Mouse (Mus musculus) neural tube, embryonic 14.5 days (tissue): Measurements from ENCODE around the gene Tcf20. TPM values are rescaled to one million over a fixed set of nuclear protein-coding genes. Genes with fewer than 3 reads are reported as not detected.

Experiments
- ATAC-seq: fragments of 200-750 bp; cut with Nextera tagmentation; 2 replicates; pipeline ENCODE4 v1.8.0; 2017; ENCODE audit warnings: low read depth, mild to moderate bottlenecking, moderate TSS enrichment, moderate library complexity
- H3K27ac ChIP-seq: fragments of 300-500 bp; sonication (generic); 2 replicates; pipeline ENCODE4 v1.5.1; 2014; ENCODE audit warnings: low read depth, mild to moderate bottlenecking, control low read depth, low read length, moderate library complexity, mixed read lengths
- H3K27me3 ChIP-seq: fragments of 300-500 bp; sonication (generic); 2 replicates; pipeline ENCODE4 v1.6.1; 2014; ENCODE audit warnings: low read length; ENCODE audit not compliant: control insufficient read depth, insufficient read depth
- H3K36me3 ChIP-seq: fragments of 300-500 bp; sonication (generic); 2 replicates; pipeline ENCODE4 v1.6.1; 2014; ENCODE audit warnings: low read length, mixed read lengths; ENCODE audit not compliant: control insufficient read depth, insufficient read depth
- H3K4me1 ChIP-seq: fragments of 300-500 bp; sonication (generic); 2 replicates; pipeline ENCODE4 v1.6.1; 2014; ENCODE audit warnings: low read length; ENCODE audit not compliant: control insufficient read depth, insufficient read depth
- H3K4me2 ChIP-seq: fragments of 300-500 bp; sonication (generic); 2 replicates; pipeline ENCODE4 v1.6.1; 2014; ENCODE audit warnings: mild to moderate bottlenecking, low read depth, low read length, control low read depth
- H3K4me3 ChIP-seq: fragments of 300-500 bp; sonication (generic); 2 replicates; pipeline ENCODE4 v1.5.1; 2014; ENCODE audit warnings: low read depth, low read length, control low read depth, mixed read lengths
- H3K9ac ChIP-seq: fragments of 300-500 bp; sonication (generic); replicated peaks from 2 replicates; pipeline ENCODE4 v1.6.1; 2014; ENCODE audit warnings: low read depth, mild to moderate bottlenecking, control low read depth, low read length, mixed read lengths
- H3K9me3 ChIP-seq: fragments of 300-500 bp; sonication (generic); 2 replicates; pipeline ENCODE4 v1.6.1; 2016; ENCODE audit warnings: low read length; ENCODE audit not compliant: control insufficient read depth
- WGBS: fragments of 180-500 bp; shearing (Covaris S2); extraction: QIAGEN DNeasy Blood & Tissue Kit; methylation state at CpG from one replicate; pipeline ENCODE4 v1.1.7; 2014; 5-methylcytosine and 5-hydroxymethylcytosine counted together
- polyA plus RNA-seq: library from polyadenylated mRNA; unstranded; fragments of >200 nt; fragmentation: Nextera tagmentation; extraction: Ambion mirVana; gene quantifications from 2 replicates; pipeline ENCODE4 v1.2.1, GENCODE M21; 2014

Gene Tcf20
- 15.4 and 16.3 TPM in 2 replicates for polyA plus RNA-seq

DNA sequence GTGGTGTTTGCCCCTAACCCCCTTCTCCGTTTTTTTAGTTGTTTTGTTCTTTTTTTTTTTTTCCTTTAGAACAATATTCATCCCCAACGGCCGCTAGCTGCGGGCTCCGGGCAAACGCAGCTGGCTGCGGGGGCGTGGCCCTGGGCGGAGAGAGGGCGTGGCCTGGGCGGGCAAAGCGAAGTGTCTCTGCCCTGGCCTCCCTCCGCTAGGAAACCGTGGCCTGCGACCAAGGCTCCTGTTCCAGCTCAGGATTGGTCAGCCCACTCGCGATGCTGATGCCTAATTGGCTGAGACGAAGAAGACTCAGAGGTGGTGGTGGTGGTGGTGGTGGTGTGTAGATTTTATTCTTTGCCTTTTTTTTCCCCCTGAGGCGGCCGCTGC lies at the start of gene Tcf20:
Tcf20 (minus strand) TSS at position 141 of the 381 bp plus-strand sequence.
- peaks cover 2% of the 10 kb centered on the region; the same call in 1 of the 2 replicates for H3K27me3 ChIP-seq
- peak within 1 kb of the TSS; percentile 90 for H3K4me2 ChIP-seq
- no peaks in the 10 kb centered on the region for H3K9me3 ChIP-seq
- WGBS, result under 1% methylated on average over 20 of the region's 20 CpGs
- peak within 1 kb of the TSS; percentile 49; the same call in 1 of the 2 replicates for H3K27ac ChIP-seq
- peak within 1 kb of the TSS; percentile 29 for H3K4me3 ChIP-seq
- no peaks in the 10 kb centered on the region for H3K36me3 ChIP-seq
- H3K4me1 ChIP-seq, result peaks cover 61% of the 10 kb centered on the region
- peak; percentile 84 for ATAC-seq
- H3K9ac ChIP-seq, result peak within 1 kb of the TSS; percentile 34; the same call in 1 of the 2 replicates

DNA sequence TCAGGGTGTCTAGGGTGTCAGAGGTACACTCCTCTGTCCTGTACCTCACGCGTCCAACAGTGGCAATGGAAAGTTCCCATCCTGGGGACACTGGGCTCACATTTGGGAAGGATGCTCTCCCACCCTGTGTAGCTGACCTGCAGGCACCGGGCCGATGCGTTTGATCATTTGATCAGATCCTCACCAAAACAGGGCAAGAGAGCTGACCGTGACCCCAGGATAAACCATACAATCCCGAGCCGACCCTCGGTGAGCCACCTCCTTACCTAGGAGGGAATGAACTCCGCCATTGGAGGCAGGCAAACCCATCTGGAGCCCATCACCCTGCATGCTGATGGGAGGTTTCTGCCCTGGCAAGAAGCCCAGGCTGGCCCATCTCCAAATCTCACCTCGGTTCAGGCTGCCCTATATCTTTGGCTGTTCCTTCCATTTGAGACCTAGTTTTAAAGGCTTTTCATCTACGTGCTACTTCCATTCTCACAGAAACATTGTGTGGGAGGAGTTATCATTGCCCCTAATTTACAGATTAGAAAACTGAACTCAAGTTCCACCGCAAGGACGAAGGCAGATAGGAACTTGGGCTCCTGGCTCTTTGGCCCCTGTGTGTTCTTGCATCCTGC lies 49.3 kb upstream of the Tcf20 start:
- H3K27ac ChIP-seq, result no peak overlapping the region
- H3K27me3 ChIP-seq, result no peaks in the 10 kb centered on the region
- H3K9me3 ChIP-seq, result no peaks in the 10 kb centered on the region
- 67% methylated on average over 14 of the region's 14 CpGs for whole genome bisulfite sequencing
- H3K9ac ChIP-seq, result no peak overlapping the region
- H3K4me2 ChIP-seq, result no peak overlapping the region
- peaks cover 23% of the 10 kb centered on the region for H3K4me1 ChIP-seq
- H3K36me3 ChIP-seq, result no peaks in the 10 kb centered on the region
- H3K4me3 ChIP-seq, result no peak overlapping the region
- no peak for ATAC-seq

DNA sequence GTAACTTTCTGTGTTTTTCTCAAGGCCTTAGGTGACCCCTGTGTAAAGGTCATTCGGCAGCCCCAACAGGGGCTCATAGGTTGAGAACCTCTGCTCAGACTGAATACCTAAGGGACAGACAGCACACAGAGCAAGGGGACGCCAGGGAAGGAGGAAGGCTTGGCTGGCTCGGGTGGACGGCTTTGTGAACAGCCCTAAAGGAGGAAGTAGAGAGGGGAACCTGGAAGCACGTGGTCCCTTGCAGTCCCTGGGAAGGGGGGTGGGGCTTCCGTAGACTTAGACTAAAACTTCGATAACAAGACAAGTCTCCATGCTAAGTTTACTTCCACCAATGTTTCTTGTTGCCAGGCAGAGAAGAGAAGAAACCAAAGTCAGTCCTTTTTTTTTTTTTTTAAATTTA lies 48.4 kb upstream of the Tcf20 start:
- H3K27ac ChIP-seq, result no peak overlapping the region
- no peaks in the 10 kb centered on the region for H3K9me3 ChIP-seq
- no peak overlapping the region for H3K4me2 ChIP-seq
- H3K36me3 ChIP-seq, result no peaks in the 10 kb centered on the region
- 70% methylated on average over 7 of the region's 7 CpGs for WGBS
- H3K4me1 ChIP-seq, result peaks cover 23% of the 10 kb centered on the region
- no peak for ATAC-seq
- H3K9ac ChIP-seq, result no peak overlapping the region
- H3K27me3 ChIP-seq, result no peaks in the 10 kb centered on the region
- no peak overlapping the region for H3K4me3 ChIP-seq

DNA sequence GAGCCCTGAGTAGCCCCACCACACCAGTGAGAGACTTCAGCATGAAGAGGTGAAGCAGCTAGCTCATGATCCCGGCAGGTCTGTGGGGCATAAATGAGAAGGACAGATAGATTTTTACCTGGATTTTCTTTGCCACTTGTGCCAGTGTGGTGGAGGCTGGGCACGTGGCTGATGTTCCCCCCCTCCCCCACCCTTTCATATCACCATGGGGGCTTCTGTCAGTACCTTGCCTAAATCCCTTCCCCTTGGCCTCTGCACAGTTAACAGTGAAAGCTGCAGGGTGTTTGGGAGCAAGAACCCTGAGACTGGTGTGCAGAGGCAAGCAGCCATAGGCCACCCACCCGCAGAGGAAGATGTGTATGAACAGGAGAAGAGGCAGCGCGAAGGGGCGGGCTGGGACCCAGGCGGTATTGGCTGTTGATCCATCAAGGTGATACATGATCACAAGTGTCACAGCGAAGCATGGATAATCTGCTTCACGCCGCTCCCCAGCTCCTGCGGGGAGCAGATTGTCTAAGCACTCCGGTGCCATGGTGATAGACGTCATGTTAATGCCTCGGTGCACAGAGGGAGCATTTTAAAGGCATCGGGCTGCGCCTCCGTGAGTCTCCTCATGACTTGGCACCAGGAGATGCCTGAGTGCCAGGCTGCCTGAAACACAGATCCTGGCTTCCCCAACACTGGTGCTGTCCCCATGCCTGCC lies 46.8 kb upstream of the Tcf20 start:
- Histone ChIP-seq H3K9ac (peak overlapping the region; percentile 18), H3K9me3 (no peaks in the 10 kb centered on the region), H3K27me3 (no peaks in the 10 kb centered on the region), H3K4me2 (peak overlapping the region; percentile 31), H3K27ac (peak overlapping the region; percentile 45; the same call in 1 of the 2 replicates), H3K4me3 (no peak overlapping the region), H3K4me1 (peaks cover 23% of the 10 kb centered on the region), H3K36me3 (no peaks in the 10 kb centered on the region)
- WGBS, result under 1% methylated on average over 17 of the region's 17 CpGs
- ATAC-seq, result peak; percentile 68

DNA sequence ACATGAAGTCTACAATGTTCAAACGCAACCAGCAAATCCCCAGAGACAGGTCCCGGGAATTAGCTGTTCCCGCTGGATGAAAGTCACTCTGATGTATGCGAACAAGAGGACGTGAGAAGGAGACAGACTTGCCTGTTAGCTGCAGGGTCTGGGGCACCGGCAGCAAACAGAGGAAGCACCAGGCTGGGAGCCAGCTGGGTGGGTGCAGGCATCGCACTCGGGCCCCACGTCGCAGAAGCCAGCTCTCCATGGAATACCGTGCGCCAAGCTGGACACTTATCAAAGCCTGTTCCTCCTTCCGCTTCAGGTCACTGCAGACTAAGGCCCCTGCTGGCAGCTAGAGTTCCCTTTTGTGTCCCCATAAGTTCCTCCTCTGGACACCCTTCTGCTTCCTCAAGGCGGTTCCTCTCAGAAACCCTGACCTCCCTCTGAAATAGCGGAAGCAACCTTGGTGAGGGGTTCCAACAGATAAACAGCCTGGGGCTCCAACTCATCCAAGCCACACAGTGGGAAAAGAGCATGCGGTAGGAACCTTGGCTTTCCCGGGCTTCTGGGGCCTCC lies 45.4 kb upstream of the Tcf20 start, which contains the start of gene Nfam1:
Nfam1 (minus strand) TSS at position 326 of the 561 bp plus-strand sequence.
- H3K27ac ChIP-seq, result peak within 1 kb of the TSS; percentile 45; the same call in 1 of the 2 replicates
- H3K9ac ChIP-seq, result no peak within 1 kb of the TSS; the same call in 1 of the 2 replicates
- no peak for ATAC-seq
- no peaks in the 10 kb centered on the region for H3K9me3 ChIP-seq
- WGBS, result 36% methylated on average over 17 of the region's 17 CpGs
- H3K4me1 ChIP-seq, result peaks cover 23% of the 10 kb centered on the region
- H3K27me3 ChIP-seq, result no peaks in the 10 kb centered on the region
- no peak within 1 kb of the TSS for H3K4me3 ChIP-seq
- H3K36me3 ChIP-seq, result no peaks in the 10 kb centered on the region
- no peak within 1 kb of the TSS for H3K4me2 ChIP-seq

DNA sequence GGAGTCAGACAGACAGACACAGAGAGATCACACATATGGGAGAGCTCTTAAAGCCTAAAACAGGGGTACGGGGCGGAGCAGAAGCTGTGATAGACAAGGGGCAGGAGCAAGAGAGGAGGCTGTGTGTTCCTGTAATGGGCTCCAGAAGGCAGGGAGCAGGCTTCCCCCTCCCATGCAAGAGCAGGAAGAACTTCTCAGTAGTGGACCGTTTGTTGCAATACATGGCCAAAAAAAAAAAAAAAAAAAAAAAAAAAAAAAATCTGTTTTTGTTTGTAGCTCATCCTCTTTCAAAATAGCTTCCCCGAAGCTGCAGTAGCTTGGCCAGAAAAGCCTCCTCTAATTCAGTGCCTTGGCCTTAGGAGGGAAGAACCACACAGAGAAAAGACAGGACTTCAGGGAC lies 43.2 kb upstream of the Tcf20 start:
- H3K9me3 ChIP-seq, result no peaks in the 10 kb centered on the region
- H3K4me2 ChIP-seq, result no peak overlapping the region
- no peaks in the 10 kb centered on the region for H3K36me3 ChIP-seq
- H3K4me3 ChIP-seq, result no peak overlapping the region
- no peak overlapping the region for H3K9ac ChIP-seq
- ATAC-seq, result no peak
- no peaks in the 10 kb centered on the region for H3K27me3 ChIP-seq
- H3K4me1 ChIP-seq, result peaks cover 19% of the 10 kb centered on the region
- H3K27ac ChIP-seq, result no peak overlapping the region
- 70% methylated on average over 4 of the region's 4 CpGs for WGBS

DNA sequence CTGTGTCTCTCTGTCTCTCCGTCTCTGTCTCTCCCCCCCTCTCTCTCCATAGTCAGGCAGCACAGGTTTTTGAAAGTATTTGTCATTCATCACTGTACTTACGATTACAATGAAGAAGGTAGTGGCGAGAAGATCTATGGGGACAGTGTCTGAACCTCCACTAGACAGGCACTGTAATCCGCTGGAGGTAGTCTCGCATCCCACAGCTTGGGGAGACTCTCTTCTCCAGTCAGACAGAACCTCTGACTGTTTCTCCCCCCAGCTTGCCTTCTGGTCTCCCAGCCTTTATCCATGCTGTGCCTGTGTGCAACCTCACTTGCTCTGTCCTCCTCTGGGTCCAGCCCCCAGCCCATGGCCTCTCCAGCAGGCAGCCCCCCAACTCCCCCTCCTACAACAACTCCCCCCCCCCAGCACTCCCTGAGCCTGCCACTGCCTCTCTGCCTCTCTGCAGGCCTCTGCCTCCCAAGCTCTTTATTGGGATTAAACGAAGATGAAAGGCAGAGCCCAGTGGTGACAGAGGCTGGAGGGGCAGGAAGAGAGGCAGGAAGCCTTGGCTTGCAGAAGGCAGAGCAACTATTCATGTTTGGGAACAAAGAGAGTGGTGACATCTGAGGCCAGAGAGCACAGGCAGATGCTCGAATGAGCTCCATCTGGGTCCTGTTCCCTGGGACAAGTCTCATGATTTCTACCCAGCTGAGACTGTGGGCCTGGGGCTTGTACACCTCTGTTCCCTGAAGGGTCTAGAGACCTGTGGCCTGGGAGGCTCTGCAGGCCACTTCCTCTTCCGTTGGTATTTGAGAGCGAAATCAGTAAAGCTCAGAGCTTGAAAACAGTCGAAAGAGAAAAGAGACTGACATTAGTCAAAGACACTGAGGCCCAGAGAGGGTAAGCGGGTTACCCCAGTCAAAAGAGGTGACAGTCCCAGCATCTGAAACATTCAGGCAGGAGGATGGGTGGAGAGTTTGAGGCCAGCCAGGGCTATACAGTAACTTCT lies 42.4 kb upstream of the Tcf20 start:
- no peak for ATAC-seq
- H3K27me3 ChIP-seq, result no peaks in the 10 kb centered on the region
- WGBS, result 39% methylated on average over 11 of the region's 11 CpGs

DNA sequence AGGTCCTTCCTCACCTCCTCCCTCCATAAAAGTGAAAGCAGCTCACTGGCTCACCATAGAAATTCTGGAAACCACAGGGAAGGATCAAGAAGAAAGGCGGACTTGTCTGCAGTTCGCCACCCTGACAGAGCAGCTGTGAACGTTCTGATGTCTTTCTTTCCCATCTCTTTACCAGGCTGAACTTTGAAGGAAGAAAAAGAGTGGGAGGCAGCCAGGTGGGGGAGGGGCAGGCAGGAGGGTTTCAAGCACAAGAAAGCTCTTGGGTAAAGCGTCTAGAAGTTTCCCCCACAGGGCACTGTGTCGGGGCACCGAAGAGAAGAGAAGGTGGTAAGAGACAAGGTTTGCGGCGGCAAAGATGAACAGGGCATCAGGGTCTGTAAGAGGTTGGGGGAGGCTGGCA lies 38.5 kb upstream of the Tcf20 start:
- H3K27me3 ChIP-seq, result no peaks in the 10 kb centered on the region
- no peak overlapping the region for H3K27ac ChIP-seq
- H3K4me3 ChIP-seq, result no peak overlapping the region
- no peak overlapping the region for H3K4me2 ChIP-seq
- H3K4me1 ChIP-seq, result peaks cover 13% of the 10 kb centered on the region; the same call in 1 of the 2 replicates
- no peaks in the 10 kb centered on the region for H3K36me3 ChIP-seq
- no peaks in the 10 kb centered on the region for H3K9me3 ChIP-seq
- H3K9ac ChIP-seq, result no peak overlapping the region
- 49% methylated on average over 8 of the region's 8 CpGs for WGBS
- no peak for ATAC-seq

More for the DNA sequence above, 42.4 kb upstream of the Tcf20 start:
- Histone ChIP-seq H3K9me3 (no peaks in the 10 kb centered on the region), H3K4me1 (peaks cover 26% of the 10 kb centered on the region), H3K36me3 (no peaks in the 10 kb centered on the region), H3K4me2 (no peak overlapping the region), H3K27ac (no peak overlapping the region), H3K9ac (no peak overlapping the region), H3K4me3 (no peak overlapping the region)
